Mouse (Mus musculus): ENCODE data around the gene Prkar1b. TPM values are rescaled to one million over a fixed set of nuclear protein-coding genes. Genes with fewer than 3 reads are reported as not detected.

Prkar1b gene
- total and polyA plus RNA-seq, 2 experiments = 0.22 to 0.37 TPM

- H3K4me1 ChIP-seq (ENCODE audit: control insufficient read depth, insufficient read depth, low read length) = no peaks in the 10 kb centered on the region
- H3K79me2 ChIP-seq (ENCODE audit: control insufficient read depth, insufficient read depth, low read length) = no peaks in the 10 kb centered on the region
- no peak overlapping the region for H3K4me3 ChIP-seq (ENCODE audit: insufficient read depth, low read depth, low read length)
- 78% methylated on average over 9 of the region's 9 CpGs for WGBS
- no peaks in the 10 kb centered on the region for H3K27me3 ChIP-seq (ENCODE audit: control insufficient read depth, insufficient read depth, low read length)
- TF ChIP-seq POLR2A (IDR thresholded peaks at IDR 0.05; ENCODE audit: extremely low read depth, insufficient read depth, low read length) = no peak
- no peak for TF ChIP-seq CTCF (IDR thresholded peaks at IDR 0.05; ENCODE audit: low read depth, low read length)
- H3K9ac ChIP-seq (ENCODE audit: low read depth, low read length) = no peak overlapping the region
- no peak for DNase-seq (ENCODE audit: extremely low read depth, low read depth, low spot score)
- no peaks in the 10 kb centered on the region for H3K36me3 ChIP-seq (ENCODE audit: control insufficient read depth, insufficient read depth, low read length)
- no peak overlapping the region for H3K27ac ChIP-seq (replicated peaks; ENCODE audit: insufficient read depth, low read depth, low read length)
Observed at GRCm38 (mm10) chr5:139111991-139112390, 37.8 kb downstream of the Prkar1b start.

GRCm38 (mm10) chr5:139110140-139110855, 39.5 kb downstream of the Prkar1b start:
- Histone ChIP-seq H3K4me1 (ENCODE audit: control insufficient read depth, insufficient read depth, low read length) (no peaks in the 10 kb centered on the region), H3K4me3 (ENCODE audit: insufficient read depth, low read depth, low read length) (no peak overlapping the region), H3K9ac (ENCODE audit: low read depth, low read length) (no peak overlapping the region), H3K27me3 (ENCODE audit: control insufficient read depth, insufficient read depth, low read length) (no peaks in the 10 kb centered on the region), H3K36me3 (ENCODE audit: control insufficient read depth, insufficient read depth, low read length) (no peaks in the 10 kb centered on the region), H3K27ac (replicated peaks; ENCODE audit: insufficient read depth, low read depth, low read length) (no peak overlapping the region), H3K79me2 (ENCODE audit: control insufficient read depth, insufficient read depth, low read length) (no peaks in the 10 kb centered on the region)
- WGBS = 87% methylated on average over 2 of the region's 2 CpGs
- DNase-seq (ENCODE audit: extremely low read depth, low read depth, low spot score) = no peak
- TF ChIP-seq CTCF (IDR thresholded peaks at IDR 0.05; ENCODE audit: low read depth, low read length) (no peak), POLR2A (IDR thresholded peaks at IDR 0.05; ENCODE audit: extremely low read depth, insufficient read depth, low read length) (no peak)

GRCm38 (mm10) chr5:139107815-139108214, 42.0 kb downstream of the Prkar1b start:
- Histone ChIP-seq H3K79me2 (ENCODE audit: control insufficient read depth, insufficient read depth, low read length) (no peaks in the 10 kb centered on the region), H3K4me3 (ENCODE audit: insufficient read depth, low read depth, low read length) (no peak overlapping the region), H3K27me3 (ENCODE audit: control insufficient read depth, insufficient read depth, low read length) (no peaks in the 10 kb centered on the region), H3K9ac (ENCODE audit: low read depth, low read length) (no peak overlapping the region), H3K27ac (replicated peaks; ENCODE audit: insufficient read depth, low read depth, low read length) (no peak overlapping the region), H3K4me1 (ENCODE audit: control insufficient read depth, insufficient read depth, low read length) (no peaks in the 10 kb centered on the region), H3K36me3 (ENCODE audit: control insufficient read depth, insufficient read depth, low read length) (no peaks in the 10 kb centered on the region)
- no peak for DNase-seq (ENCODE audit: extremely low read depth, low read depth, low spot score)
- WGBS = 72% methylated on average over 9 of the region's 9 CpGs
- TF ChIP-seq CTCF (IDR thresholded peaks at IDR 0.05; ENCODE audit: low read depth, low read length) (peak; percentile 51), POLR2A (IDR thresholded peaks at IDR 0.05; ENCODE audit: extremely low read depth, insufficient read depth, low read length) (no peak)

- Histone ChIP-seq H3K9ac (ENCODE audit: low read depth, low read length) (no peak overlapping the region), H3K27ac (replicated peaks; ENCODE audit: insufficient read depth, low read depth, low read length) (no peak overlapping the region), H3K79me2 (ENCODE audit: control insufficient read depth, insufficient read depth, low read length) (no peaks in the 10 kb centered on the region), H3K4me3 (ENCODE audit: insufficient read depth, low read depth, low read length) (no peak overlapping the region), H3K27me3 (ENCODE audit: control insufficient read depth, insufficient read depth, low read length) (no peaks in the 10 kb centered on the region), H3K4me1 (ENCODE audit: control insufficient read depth, insufficient read depth, low read length) (no peaks in the 10 kb centered on the region), H3K36me3 (ENCODE audit: control insufficient read depth, insufficient read depth, low read length) (no peaks in the 10 kb centered on the region)
- no peak for DNase-seq (ENCODE audit: extremely low read depth, low read depth, low spot score)
- TF ChIP-seq CTCF (IDR thresholded peaks at IDR 0.05; ENCODE audit: low read depth, low read length) (no peak), POLR2A (IDR thresholded peaks at IDR 0.05; ENCODE audit: extremely low read depth, insufficient read depth, low read length) (no peak)
- WGBS = 82% methylated on average over 6 of the region's 6 CpGs
Observed at GRCm38 (mm10) chr5:139101783-139102182, 48.0 kb downstream of the Prkar1b start.

GRCm38 (mm10) chr5:139098991-139099972, 50.5 kb downstream of the Prkar1b start:
- Histone ChIP-seq H3K9ac (ENCODE audit: low read depth, low read length) (no peak overlapping the region), H3K27me3 (ENCODE audit: control insufficient read depth, insufficient read depth, low read length) (no peaks in the 10 kb centered on the region), H3K4me1 (ENCODE audit: control insufficient read depth, insufficient read depth, low read length) (no peaks in the 10 kb centered on the region), H3K79me2 (ENCODE audit: control insufficient read depth, insufficient read depth, low read length) (no peaks in the 10 kb centered on the region), H3K27ac (replicated peaks; ENCODE audit: insufficient read depth, low read depth, low read length) (no peak overlapping the region), H3K36me3 (ENCODE audit: control insufficient read depth, insufficient read depth, low read length) (no peaks in the 10 kb centered on the region), H3K4me3 (ENCODE audit: insufficient read depth, low read depth, low read length) (no peak overlapping the region)
- no peak for TF ChIP-seq CTCF (IDR thresholded peaks at IDR 0.05; ENCODE audit: low read depth, low read length)
- TF ChIP-seq POLR2A (IDR thresholded peaks at IDR 0.05; ENCODE audit: extremely low read depth, insufficient read depth, low read length) = no peak
- DNase-seq (ENCODE audit: extremely low read depth, low read depth, low spot score) = no peak
- WGBS = 69% methylated on average over 12 of the region's 12 CpGs

Measured in liver, adult 2 months (tissue).